Mouse (Mus musculus): ENCODE measurements at regions not wholly inside any gene's neighbourhood (a gene's known extent, or its start where the extent isn't known, plus 50 kb on each side); places are given as distances from the start of the nearest gene placed in this dataset.

GRCm38 (mm10) chr16:86808644-86809324 lies 545.2 kb upstream of the N6amt1 start:
- DNase-seq (ENCODE audit: low spot score in 2 of 2), result no peak

DNA sequence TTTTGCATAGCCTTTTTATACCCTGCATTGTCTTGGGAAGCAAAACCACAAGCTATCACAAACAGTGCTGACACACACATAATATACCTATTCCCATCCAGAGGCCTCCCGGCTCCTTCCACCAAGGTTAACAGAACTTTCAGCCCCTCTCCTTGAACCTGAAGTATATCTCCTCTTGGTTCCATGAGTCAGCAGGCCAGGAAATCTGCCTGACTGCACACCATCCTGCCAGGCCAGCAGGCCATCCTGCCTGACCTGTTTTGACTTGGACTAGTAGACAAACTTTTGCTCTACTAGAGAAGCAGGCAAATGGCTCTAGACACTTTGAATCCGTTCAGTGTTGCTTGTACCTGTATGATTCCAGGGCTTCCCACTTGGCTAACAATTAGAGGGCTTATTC lies 547.6 kb upstream of the N6amt1 start:
- DNase-seq (ENCODE audit: low spot score in 2 of 2), result no peak

DNA sequence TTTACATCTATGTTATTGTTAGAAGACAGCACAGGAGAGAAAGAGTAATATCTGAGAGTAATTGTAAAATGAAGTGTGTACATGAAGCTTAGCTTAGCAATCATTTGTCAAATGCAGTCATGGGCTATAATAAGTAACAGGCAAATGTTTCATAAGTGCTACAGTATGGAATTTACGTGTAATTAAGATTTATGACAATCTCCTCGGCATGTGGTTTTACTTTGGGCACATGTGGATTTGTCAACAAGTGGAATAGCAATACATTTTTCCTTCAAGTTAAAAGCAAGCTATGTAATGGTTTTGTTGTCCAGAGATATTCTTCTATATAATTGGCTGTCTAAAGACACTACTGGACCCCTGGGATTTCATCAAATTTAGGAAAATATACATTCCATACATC lies 577.9 kb upstream of the N6amt1 start:
- no peak for DNase-seq (ENCODE audit: low spot score in 2 of 2)

DNA sequence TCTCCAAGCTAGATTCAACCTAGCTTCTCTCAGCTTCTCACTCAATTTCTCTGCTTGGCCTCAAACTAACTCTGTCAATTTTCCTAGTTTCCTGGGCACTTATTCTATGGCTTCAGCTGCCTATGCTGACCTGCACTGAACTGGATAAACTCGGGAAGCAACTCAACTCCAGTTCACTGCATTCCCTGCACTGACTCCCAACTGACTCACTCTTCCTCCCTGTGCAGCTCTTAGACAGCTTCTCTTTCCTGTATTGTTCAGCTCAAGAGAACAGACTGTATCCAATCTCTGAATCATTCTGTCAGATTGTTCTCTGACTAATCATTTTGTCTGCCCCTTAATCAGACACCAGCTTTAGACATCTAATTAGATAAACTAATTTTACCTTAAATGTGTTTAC lies 581.4 kb upstream of the N6amt1 start:
- no peak for DNase-seq (ENCODE audit: low spot score in 2 of 2)

- no peak for DNase-seq (ENCODE audit: low spot score in 2 of 2)
These were observed 585.1 kb upstream of the N6amt1 start for GRCm38 (mm10) chr16:86768912-86769311.

DNA sequence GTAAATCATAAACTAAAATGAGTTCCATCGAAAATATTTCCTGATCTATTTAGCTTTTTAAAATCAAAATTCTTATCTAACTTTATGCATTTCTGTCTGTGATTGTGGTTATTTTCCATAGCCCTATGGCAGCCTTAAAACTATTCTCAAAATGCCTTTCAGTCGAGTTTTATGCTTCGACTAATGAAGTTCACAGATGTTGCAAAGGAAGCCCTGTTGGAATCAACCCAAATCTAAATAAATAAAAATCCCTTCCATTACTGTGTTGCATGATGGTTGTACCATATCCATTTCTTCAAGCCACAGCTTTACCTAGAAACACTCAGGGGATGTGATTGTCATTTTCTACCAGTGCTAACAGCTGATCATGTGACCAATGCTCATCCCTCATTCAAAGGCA lies 585.6 kb upstream of the N6amt1 start:
- no peak for DNase-seq (ENCODE audit: low spot score in 2 of 2)

GRCm38 (mm10) chr16:86765974-86766373 lies 588.0 kb upstream of the N6amt1 start:
- no peak for DNase-seq (ENCODE audit: low spot score in 2 of 2)

DNA sequence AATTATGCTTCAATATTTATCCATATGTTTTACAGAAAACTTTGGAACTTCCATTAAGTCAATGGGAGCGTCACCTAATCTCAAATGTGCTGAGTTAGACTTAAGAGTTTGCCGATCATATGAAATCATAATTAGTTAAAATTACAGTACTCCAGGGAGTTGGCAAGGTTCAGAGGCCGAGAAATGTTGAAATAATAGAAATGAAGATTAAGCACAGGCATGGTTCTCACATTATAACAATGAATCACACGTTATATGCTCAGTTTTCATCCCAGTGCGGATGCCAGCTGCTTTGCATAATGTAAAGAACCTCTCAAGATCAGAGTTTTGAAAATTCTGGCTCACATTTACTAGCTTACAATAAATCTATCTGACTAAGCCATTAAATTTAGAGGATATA lies 612.7 kb upstream of the N6amt1 start:
- no peak for DNase-seq (ENCODE audit: low spot score in 2 of 2)

DNA sequence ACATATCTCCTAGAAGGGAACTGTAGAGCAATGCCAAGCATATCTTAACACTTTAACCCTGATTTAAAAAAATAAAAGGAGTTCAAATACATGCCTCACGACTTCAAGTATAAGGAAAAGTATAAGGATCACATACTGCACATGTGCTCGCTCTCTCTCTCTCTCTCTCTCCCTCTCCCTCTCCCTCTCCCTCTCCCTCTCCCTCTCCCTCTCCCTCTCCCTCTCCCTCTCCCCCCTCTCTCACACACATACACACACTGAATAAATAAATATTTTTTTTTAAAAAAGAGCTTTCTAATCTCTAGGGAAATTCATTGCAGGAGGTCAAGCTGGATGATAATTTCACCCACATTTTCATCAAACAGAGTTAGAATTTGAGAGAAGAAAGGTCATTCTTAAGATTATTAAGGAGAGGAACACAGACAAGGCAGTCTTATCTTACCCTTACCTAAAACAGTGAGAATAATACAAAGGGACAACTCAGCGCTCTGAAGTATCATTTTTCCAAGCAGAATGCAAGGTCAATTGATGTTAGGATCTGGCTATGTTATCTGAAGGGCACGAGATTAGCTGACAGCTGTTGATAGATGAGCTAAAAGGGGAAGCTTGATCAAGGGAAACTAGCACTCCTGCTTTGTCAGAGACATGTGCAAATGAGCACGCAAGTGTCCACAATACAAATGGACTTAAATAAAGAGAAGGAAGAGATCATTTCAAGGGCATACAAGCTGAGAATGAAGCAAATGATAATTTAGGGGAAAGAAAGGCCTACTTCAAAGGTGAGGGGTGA lies 634.8 kb upstream of the N6amt1 start:
- no peak for DNase-seq (ENCODE audit: low spot score in 2 of 2)

DNA sequence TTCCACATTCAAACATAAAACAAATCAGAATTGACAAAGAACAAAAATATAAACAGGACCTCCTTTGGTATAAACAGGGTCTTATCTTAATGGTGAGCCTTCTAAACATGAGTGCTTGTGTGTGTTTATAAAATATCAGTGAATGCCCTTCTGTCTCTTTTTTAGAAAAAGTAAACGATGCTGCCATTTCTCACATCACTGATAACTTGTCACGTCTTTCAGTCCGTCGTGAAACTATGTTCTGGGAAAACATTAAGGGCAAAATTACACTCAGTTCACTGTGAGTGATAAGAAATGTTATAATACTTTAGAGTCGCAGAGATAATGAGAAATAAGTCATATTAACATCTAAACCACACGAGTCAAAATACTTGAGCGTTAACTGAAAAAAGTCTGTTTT lies 635.6 kb upstream of the N6amt1 start:
- no peak for DNase-seq (ENCODE audit: low spot score in 2 of 2)

GRCm38 (mm10) chr16:86701700-86702099 lies 652.3 kb upstream of the N6amt1 start:
- DNase-seq (ENCODE audit: low spot score in 2 of 2), result no peak

- DNase-seq (ENCODE audit: low spot score in 2 of 2), result no peak
These were observed 659.5 kb upstream of the N6amt1 start for GRCm38 (mm10) chr16:86694497-86694896.

GRCm38 (mm10) chr16:86659154-86659553 lies 694.8 kb upstream of the N6amt1 start:
- no peak for DNase-seq (ENCODE audit: low spot score in 2 of 2)

DNA sequence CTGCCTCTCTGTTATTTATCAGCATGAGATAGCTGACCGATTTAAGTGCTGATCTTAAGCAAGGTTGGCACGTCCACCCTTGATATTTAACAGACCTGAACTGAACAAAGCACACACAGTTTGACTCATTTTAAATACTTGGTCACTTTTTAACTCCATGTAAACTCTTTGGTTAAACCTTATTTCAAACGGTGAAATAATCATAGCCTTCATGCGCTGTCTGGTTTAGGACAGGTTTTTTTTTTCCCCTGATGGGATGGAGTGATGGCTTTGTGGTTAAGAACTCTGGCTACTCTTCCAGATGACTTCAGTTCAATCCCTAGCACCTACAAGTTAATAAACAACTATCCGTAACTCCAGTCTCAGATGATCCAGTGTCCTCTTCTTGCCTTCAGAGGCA lies 706.7 kb upstream of the N6amt1 start:
- DNase-seq (ENCODE audit: low spot score in 2 of 2), result no peak

- no peak for DNase-seq (ENCODE audit: low spot score in 2 of 2)
These were observed 707.2 kb upstream of the N6amt1 start for GRCm38 (mm10) chr16:86646753-86647152.

- no peak for DNase-seq (ENCODE audit: low spot score in 2 of 2)
These were observed 708.5 kb upstream of the N6amt1 start for GRCm38 (mm10) chr16:86645436-86645835.

DNA sequence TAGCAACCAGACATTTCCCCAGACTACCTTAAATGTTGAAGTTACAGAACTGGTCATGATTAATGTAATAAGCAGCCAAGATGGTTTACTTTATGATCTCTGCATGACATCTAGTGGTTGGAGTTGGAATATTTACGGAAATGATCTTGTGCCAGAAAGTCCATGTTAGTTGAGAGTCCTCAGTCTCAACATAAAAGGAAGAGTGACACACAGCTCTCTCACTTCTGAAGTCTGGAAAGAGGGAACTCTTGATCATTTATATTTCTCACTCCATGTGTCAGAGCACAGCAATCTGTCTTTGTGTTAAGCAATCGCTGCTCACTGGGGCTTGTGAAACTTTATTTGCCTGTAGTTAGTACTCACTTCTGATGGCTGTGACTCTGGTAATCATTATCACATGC lies 709.1 kb upstream of the N6amt1 start:
- DNase-seq (ENCODE audit: low spot score in 2 of 2), result peak; percentile 13 to 68

GRCm38 (mm10) chr16:86604166-86604565 lies 702.5 kb upstream of the Adamts5 start:
- peak in 1 of 2 experiments; percentile 3 for DNase-seq (ENCODE audit: low spot score in 2 of 2)

GRCm38 (mm10) chr16:86594992-86595391 lies 693.4 kb upstream of the Adamts5 start:
- DNase-seq (ENCODE audit: low spot score in 2 of 2), result no peak

- no peak for DNase-seq (ENCODE audit: low spot score in 2 of 2)
These were observed 684.4 kb upstream of the Adamts5 start for GRCm38 (mm10) chr16:86586044-86586443.

DNA sequence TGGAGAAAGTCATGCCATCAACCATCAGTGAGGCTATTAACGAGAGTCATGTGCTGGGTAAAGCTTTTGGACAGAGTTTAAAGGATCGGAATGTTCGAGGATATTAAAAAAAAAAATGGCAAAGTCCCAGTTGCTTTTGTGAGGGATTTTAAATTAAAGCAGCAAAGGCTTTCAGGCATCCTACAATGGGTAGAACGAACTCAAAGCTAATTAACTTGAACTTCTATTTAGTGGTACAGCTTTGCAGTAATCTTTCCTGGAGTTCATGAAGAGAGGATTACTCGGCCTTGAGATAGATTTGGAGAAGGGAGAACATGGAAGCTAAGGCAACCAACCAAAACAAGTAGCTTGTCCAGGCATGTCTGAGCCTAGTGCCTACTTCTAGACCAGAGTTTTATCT lies 676.7 kb upstream of the Adamts5 start:
- DNase-seq (ENCODE audit: low spot score in 2 of 2), result no peak

DNA sequence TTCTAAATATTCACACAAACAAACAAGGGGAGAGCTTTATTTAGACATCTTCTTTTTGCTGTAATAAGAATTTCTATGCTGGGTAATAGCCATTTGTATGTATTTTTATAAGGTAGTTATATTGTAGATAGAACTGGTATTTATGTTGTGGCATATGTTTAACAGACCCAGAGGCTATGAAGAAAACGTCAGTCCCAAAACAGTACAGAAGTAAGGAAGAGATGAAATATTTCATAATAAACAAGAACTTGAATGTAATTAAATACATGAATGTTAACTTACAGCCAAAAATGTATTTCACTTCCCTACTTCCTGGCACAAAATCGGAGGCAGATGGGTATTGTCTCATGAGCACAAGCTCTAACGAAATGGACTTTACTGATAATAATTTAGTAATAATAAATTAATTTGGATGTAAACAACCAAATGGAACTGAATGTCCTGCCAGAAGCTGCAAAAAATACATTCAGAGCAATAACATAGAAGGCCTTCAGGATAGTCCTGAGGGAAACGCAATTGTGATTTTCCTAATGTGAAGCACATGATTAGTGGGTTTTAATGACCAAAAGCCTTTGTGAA lies 645.9 kb upstream of the Adamts5 start:
- no peak for DNase-seq (ENCODE audit: low spot score in 2 of 2)

DNA sequence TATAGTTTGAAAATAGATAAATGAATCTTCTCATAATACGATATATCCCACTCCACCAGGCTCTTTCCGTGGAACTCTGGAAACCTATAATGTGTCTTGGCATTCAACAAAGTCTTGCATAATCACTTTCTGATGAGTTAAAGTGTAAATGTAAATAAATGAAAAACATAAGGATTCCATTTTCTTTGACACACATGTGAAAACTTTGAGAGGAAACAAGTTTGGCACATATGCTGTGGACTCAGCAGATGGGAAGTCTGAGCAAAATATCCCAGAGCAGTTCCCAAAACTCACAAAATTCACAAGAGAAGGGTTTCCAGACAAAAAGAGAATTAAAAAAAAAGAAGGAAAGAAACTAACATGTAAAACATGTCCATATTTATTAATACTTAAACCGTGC lies 645.3 kb upstream of the Adamts5 start:
- no peak for DNase-seq (ENCODE audit: low spot score in 2 of 2)
